Mouse (Mus musculus) CH12.LX (cell line): ENCODE results near the gene Clec2d.

ENCODE experiments used
- CHD2 ChIP-seq: IDR thresholded peaks from 2 replicates; pipeline ENCODE4 v1.6.1; 2011; ENCODE audit warnings: low read length, improper control_type of control experiment
- CTCF ChIP-seq, 2 experiments: IDR thresholded peaks in 1 of 2; conservative IDR thresholded peaks in 1 of 2; 2 replicates each; pipeline ENCODE4 v1.5.1; 2011 to 2012; ENCODE audit warnings: low read depth in 2 of 2, low read length in 2 of 2, improper control_type of control experiment in 1 of 2, inconsistent platforms in 1 of 2, mild to moderate bottlenecking in 1 of 2, moderate library complexity in 1 of 2
- ELF1 ChIP-seq: IDR thresholded peaks from 2 replicates; pipeline ENCODE4 v1.6.1; 2014; ENCODE audit warnings: low read depth, mild to moderate bottlenecking, inconsistent platforms, low read length, improper control_type of control experiment
- EP300 ChIP-seq: IDR thresholded peaks from 2 replicates; pipeline ENCODE4 v1.6.1; 2011; ENCODE audit warnings: low read length, improper control_type of control experiment
- JUND ChIP-seq: conservative IDR thresholded peaks from 2 replicates; pipeline ENCODE4 v1.6.1; 2011; ENCODE audit warnings: low read depth, low read length, improper control_type of control experiment
- KAT2A ChIP-seq: IDR thresholded peaks from 2 replicates; pipeline ENCODE4 v1.6.1; 2012; ENCODE audit warnings: low read length, improper control_type of control experiment, inconsistent platforms; ENCODE audit not compliant: insufficient replicate concordance
- MAFK ChIP-seq: IDR thresholded peaks from 2 replicates; pipeline ENCODE4 v1.6.1; 2011; ENCODE audit warnings: low read length, improper control_type of control experiment; ENCODE audit not compliant: insufficient replicate concordance
- POLR2A ChIP-seq: IDR thresholded peaks from 2 replicates; pipeline ENCODE4 v1.6.1; 2011; ENCODE audit warnings: low read depth, mild to moderate bottlenecking, improper control_type of control experiment, low read length
- SIN3A ChIP-seq: IDR thresholded peaks from 2 replicates; pipeline ENCODE4 v1.6.1; 2012; ENCODE audit warnings: low read length, improper control_type of control experiment, inconsistent platforms
- USF1 ChIP-seq: IDR thresholded peaks from 2 replicates; pipeline ENCODE4 v1.6.1; 2014; ENCODE audit warnings: low read depth, mild to moderate bottlenecking, inconsistent platforms, low read length, improper control_type of control experiment

DNA sequence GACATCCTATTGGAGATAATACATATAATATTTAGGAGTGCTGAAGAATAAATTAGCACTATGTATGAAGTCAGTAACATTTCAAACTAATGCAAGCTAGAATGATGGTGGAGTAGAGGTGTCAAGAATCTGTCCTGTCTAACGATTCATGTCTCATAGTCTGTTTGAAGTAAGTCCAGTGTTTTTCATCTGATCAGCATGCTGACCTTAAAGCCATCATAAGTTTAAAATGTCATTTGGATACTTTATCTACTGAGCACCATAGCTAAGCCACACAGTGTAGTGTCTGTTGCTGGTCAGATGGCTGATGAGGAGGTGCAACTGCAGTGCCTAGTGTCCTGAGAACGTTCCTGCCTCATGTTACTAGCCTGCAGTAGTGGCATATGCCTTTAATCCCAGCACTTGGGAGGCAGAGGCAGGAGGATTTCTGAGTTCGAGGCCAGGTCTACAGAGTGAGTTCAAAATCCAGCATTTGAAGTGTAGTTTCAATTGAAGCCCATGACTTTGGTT is 36.4 kb downstream of the Clec2d start:
- TF ChIP-seq SIN3A (no peak), CTCF (conservative IDR thresholded peaks at IDR 0.05 in 1 of 2, IDR thresholded peaks at IDR 0.05 in 1 of 2; ENCODE audit: low read depth in 2 of 2, low read length in 2 of 2) (no peak), USF1 (no peak), JUND (no peak), POLR2A (no peak), ELF1 (no peak), EP300 (no peak), CHD2 (no peak), MAFK (no peak), KAT2A (no peak)
